Mouse (Mus musculus): Measurements from ENCODE around the gene H1fnt.

- TF ChIP-seq CTCF (IDR thresholded peaks at IDR 0.05; ENCODE audit: insufficient read depth, low read length) (no peak), POLR2A (IDR thresholded peaks at IDR 0.05; ENCODE audit: borderline replicate concordance, extremely low read depth, low read depth, low read length) (no peak)
Measured at GRCm38 (mm10) chr15:98293651-98294050, 36.6 kb upstream of the H1fnt start.

All from lung, adult 2 months (tissue).